Mouse (Mus musculus) ES-Bruce4 (cell line): ENCODE data around the gene Olfr1487. TPM values are rescaled to one million over a fixed set of nuclear protein-coding genes. Genes with fewer than 3 reads are reported as not detected.
"Not testable (repeated sequence)": the region's sequence is repeated elsewhere in the genome, so short reads cannot be mapped to it uniquely, and the experiment has no call there.

Source experiments
- H3K27ac ChIP-seq: 2 replicates; pipeline ENCODE4 v1.5.1; 2012; ENCODE audit warnings: low read length, inconsistent platforms; ENCODE audit not compliant: insufficient read depth
- H3K27me3 ChIP-seq: 2 replicates; pipeline ENCODE4 v1.6.1; 2012; ENCODE audit warnings: mild to moderate bottlenecking, low read length, inconsistent platforms; ENCODE audit not compliant: control insufficient read depth, poor library complexity, insufficient read depth, severe bottlenecking
- H3K36me3 ChIP-seq: 2 replicates; pipeline ENCODE4 v1.6.1; 2012; ENCODE audit warnings: inconsistent platforms, mild to moderate bottlenecking, low read length, moderate library complexity; ENCODE audit not compliant: control insufficient read depth, poor library complexity, insufficient read depth, severe bottlenecking
- H3K4me1 ChIP-seq: one replicate; pipeline ENCODE4 v1.8.1; 2011; ENCODE audit warnings: low read length; ENCODE audit not compliant: control insufficient read depth, insufficient read depth
- H3K4me3 ChIP-seq: 2 replicates; pipeline ENCODE4 v1.5.1; 2011; ENCODE audit warnings: low read depth, mild to moderate bottlenecking, low read length
- H3K9ac ChIP-seq: 2 replicates; pipeline ENCODE4 v1.6.1; 2012; ENCODE audit warnings: low read depth, mild to moderate bottlenecking, inconsistent platforms; ENCODE audit not compliant: poor library complexity, severe bottlenecking
- H3K9me3 ChIP-seq: replicated peaks from 2 replicates; pipeline ENCODE4 v1.6.1; 2012; ENCODE audit warnings: mild to moderate bottlenecking, low read length, inconsistent platforms; ENCODE audit not compliant: control insufficient read depth, poor library complexity, insufficient read depth, severe bottlenecking
- CTCF ChIP-seq: IDR thresholded peaks from one replicate; pipeline ENCODE4 v1.8.1; 2011; ENCODE audit warnings: low read depth, low read length
- EP300 ChIP-seq: IDR thresholded peaks from 2 replicates; pipeline ENCODE4 v1.6.1; 2011; ENCODE audit warnings: low read depth, low read length; ENCODE audit not compliant: insufficient read depth
- POLR2A ChIP-seq: IDR thresholded peaks from one replicate; pipeline ENCODE4 v1.8.1; 2011; ENCODE audit warnings: low read length; ENCODE audit not compliant: insufficient read depth
- polyA plus RNA-seq: library from polyadenylated mRNA; stranded (reverse); fragments of >200 nt; gene quantifications from 2 replicates; pipeline ENCODE4 v1.2.4, GENCODE M21; 2011; ENCODE audit warnings: low read depth; ENCODE audit not compliant: missing spikeins, insufficient read depth, insufficient read length

Gene Olfr1487
- not detected in 2 replicates for polyA plus RNA-seq

- H3K9ac ChIP-seq, H3K4me3 ChIP-seq, H3K9me3 ChIP-seq, H3K4me1 ChIP-seq, H3K36me3 ChIP-seq, H3K27ac ChIP-seq, H3K27me3 ChIP-seq: not testable (repeated sequence)
Measured at GRCm38 (mm10) chr19:13617075-13617474, at the start of gene Olfr1487. Gene Olfr1487, plus strand, starts transcription at chr19:13617375.

GRCm38 (mm10) chr19:13583211-13583610 lies 34.0 kb upstream of the Olfr1487 start, which contains the start of gene Olfr1484:
Gene Olfr1484, plus strand, starts transcription at chr19:13583511.
- H3K27me3 ChIP-seq, result no peaks in the 10 kb centered on the region

GRCm38 (mm10) chr19:13631321-13631720 lies 14.1 kb downstream of the Olfr1487 start, which contains the start of gene Olfr1489:
Gene Olfr1489, plus strand, starts transcription at chr19:13631621.
- H3K9ac ChIP-seq, result no peak within 1 kb of the TSS
- no peaks in the 10 kb centered on the region for H3K4me1 ChIP-seq
- no peak within 1 kb of the TSS for H3K27ac ChIP-seq
- H3K36me3 ChIP-seq, result no peaks in the 10 kb centered on the region
- no peaks in the 10 kb centered on the region for H3K9me3 ChIP-seq
- no peaks in the 10 kb centered on the region for H3K27me3 ChIP-seq
- H3K4me3 ChIP-seq, result no peak within 1 kb of the TSS
- TF ChIP-seq CTCF, result no peak
- TF ChIP-seq EP300, result no peak
- TF ChIP-seq POLR2A, result no peak

More at GRCm38 (mm10) chr19:13583211-13583610, 34.0 kb upstream of the Olfr1487 start, which contains the start of gene Olfr1484:
- no peak within 1 kb of the TSS for H3K27ac ChIP-seq
- TF ChIP-seq CTCF (no peak), POLR2A (no peak), EP300 (no peak)
- H3K9ac ChIP-seq, result no peak within 1 kb of the TSS
- H3K4me3 ChIP-seq, result no peak within 1 kb of the TSS
- no peaks in the 10 kb centered on the region for H3K4me1 ChIP-seq
- H3K36me3 ChIP-seq, result no peaks in the 10 kb centered on the region
- H3K9me3 ChIP-seq, result no peaks in the 10 kb centered on the region

- H3K27ac ChIP-seq, result no peak within 1 kb of the TSS
- H3K4me3 ChIP-seq, result no peak within 1 kb of the TSS
- no peaks in the 10 kb centered on the region for H3K36me3 ChIP-seq
- H3K9me3 ChIP-seq, result no peaks in the 10 kb centered on the region
- H3K27me3 ChIP-seq, result no peaks in the 10 kb centered on the region
- TF ChIP-seq CTCF, result no peak
- TF ChIP-seq EP300, result no peak
- TF ChIP-seq POLR2A, result no peak
- no peaks in the 10 kb centered on the region for H3K4me1 ChIP-seq
- no peak within 1 kb of the TSS for H3K9ac ChIP-seq
Measured at GRCm38 (mm10) chr19:13650791-13651190, 33.6 kb downstream of the Olfr1487 start, which contains the start of gene Olfr1490. Gene Olfr1490, plus strand, starts transcription at chr19:13651091.

Other genes with a start within 250 kb of the Olfr1487 start
- not detected in 2 replicates for gene Olfr1469, start 209.5 kb upstream of the Olfr1487 start, polyA plus RNA-seq
- not detected in 2 replicates for gene Olfr1471, start 174.0 kb upstream of the Olfr1487 start, polyA plus RNA-seq
- not detected in 2 replicates for gene Olfr1472, start 161.3 kb upstream of the Olfr1487 start, polyA plus RNA-seq
- gene Olfr1474, start 147.8 kb upstream of the Olfr1487 start, polyA plus RNA-seq, result not detected in 2 replicates
- not detected in 2 replicates for gene Olfr1475, start 137.2 kb upstream of the Olfr1487 start, polyA plus RNA-seq
- gene Olfr1477, start 116.8 kb upstream of the Olfr1487 start, polyA plus RNA-seq, result not detected in 2 replicates
- gene Olfr1480, start 89.5 kb upstream of the Olfr1487 start, polyA plus RNA-seq, result not detected in 2 replicates
- not detected in 2 replicates for gene Olfr1484, start 33.9 kb upstream of the Olfr1487 start, polyA plus RNA-seq
- gene Olfr1489, start 14.2 kb downstream of the Olfr1487 start, polyA plus RNA-seq, result 0.13 TPM in 1 of 2 replicates, not detected in the other
- gene Olfr1490, start 33.7 kb downstream of the Olfr1487 start, polyA plus RNA-seq, result not detected in 2 replicates
- not detected in 2 replicates for gene Olfr1491, start 79.9 kb downstream of the Olfr1487 start, polyA plus RNA-seq
- gene Olfr1493-ps1, start 105.9 kb downstream of the Olfr1487 start, polyA plus RNA-seq, result not detected in 2 replicates
- not detected in 2 replicates for gene Olfr1494, start 122.4 kb downstream of the Olfr1487 start, polyA plus RNA-seq
- gene Olfr1495, start 147.2 kb downstream of the Olfr1487 start, polyA plus RNA-seq, result not detected in 2 replicates
- gene Olfr1496, start 160.5 kb downstream of the Olfr1487 start, polyA plus RNA-seq, result not detected in 2 replicates
- gene Olfr1497, start 180.8 kb downstream of the Olfr1487 start, polyA plus RNA-seq, result not detected in 2 replicates
- not detected in 2 replicates for gene Olfr1499, start 202.1 kb downstream of the Olfr1487 start, polyA plus RNA-seq
- not detected in 2 replicates for gene Olfr1500, start 213.1 kb downstream of the Olfr1487 start, polyA plus RNA-seq
- not detected in 2 replicates for gene Olfr1501, start 233.3 kb downstream of the Olfr1487 start, polyA plus RNA-seq
- gene Olfr1502, start 244.4 kb downstream of the Olfr1487 start, polyA plus RNA-seq, result not detected in 2 replicates